Mouse (Mus musculus) lung, postnatal 0 days (tissue): Measurements from ENCODE around the gene Ipo8. TPM values are rescaled to one million over a fixed set of nuclear protein-coding genes. Genes with fewer than 3 reads are reported as not detected.

Source experiments
- ATAC-seq: fragments of 200-750 bp; cut with Nextera tagmentation; 2 replicates; pipeline ENCODE4 v1.8.0; 2017; ENCODE audit warnings: moderate library complexity
- DNase-seq: peaks from one replicate; pipeline ENCODE4 v3.0.0-alpha.2; 2016; ENCODE audit warnings: low spot score
- H3K27ac ChIP-seq: fragments of 300-500 bp; sonication (generic); 2 replicates; pipeline ENCODE4 v1.5.1; 2014; ENCODE audit warnings: antibody characterized with exemption, mild to moderate bottlenecking, low read length, mixed read lengths
- H3K27me3 ChIP-seq: fragments of 300-500 bp; sonication (generic); replicated peaks from 2 replicates; pipeline ENCODE4 v1.6.1; 2014; ENCODE audit warnings: low read length, mixed read lengths; ENCODE audit not compliant: insufficient read depth
- H3K36me3 ChIP-seq: fragments of 300-500 bp; sonication (generic); 2 replicates; pipeline ENCODE4 v1.6.1; 2014; ENCODE audit warnings: low read length, mixed read lengths; ENCODE audit not compliant: insufficient read depth
- H3K4me1 ChIP-seq: fragments of 300-500 bp; sonication (generic); 2 replicates; pipeline ENCODE4 v1.6.1; 2014; ENCODE audit warnings: antibody characterized with exemption, low read depth, low read length, mixed read lengths; ENCODE audit not compliant: insufficient read depth
- H3K4me2 ChIP-seq: fragments of 300-500 bp; sonication (generic); replicated peaks from 2 replicates; pipeline ENCODE4 v1.6.1; 2014; ENCODE audit warnings: low read depth, mild to moderate bottlenecking, low read length, moderate library complexity, mixed read lengths
- H3K4me3 ChIP-seq: fragments of 300-500 bp; sonication (generic); 2 replicates; pipeline ENCODE4 v1.5.1; 2014; ENCODE audit warnings: low read depth, low read length
- H3K9ac ChIP-seq: fragments of 300-500 bp; sonication (generic); replicated peaks from 2 replicates; pipeline ENCODE4 v1.6.1; 2014; ENCODE audit warnings: low read depth, mild to moderate bottlenecking
- H3K9me3 ChIP-seq: fragments of 300-500 bp; sonication (generic); 2 replicates; pipeline ENCODE4 v1.6.1; 2016; ENCODE audit warnings: low read length, mixed read lengths
- CTCF ChIP-seq: IDR thresholded peaks from 2 replicates; pipeline ENCODE4 v1.5.1; 2016; ENCODE audit warnings: antibody characterized with exemption, mild to moderate bottlenecking
- EP300 ChIP-seq: IDR thresholded peaks from 2 replicates; pipeline ENCODE4 v1.6.1; 2016; ENCODE audit warnings: antibody characterized with exemption, mild to moderate bottlenecking, control low read depth
- WGBS: fragments of 180-500 bp; shearing (Covaris S2); extraction: QIAGEN DNeasy Blood & Tissue Kit; methylation state at CpG from one replicate; pipeline ENCODE4 v1.1.7; 2014; 5-methylcytosine and 5-hydroxymethylcytosine counted together
- polyA plus RNA-seq: library from polyadenylated mRNA; unstranded; fragments of >200 nt; fragmentation: Nextera tagmentation; extraction: Ambion mirVana; gene quantifications from 2 replicates; pipeline ENCODE4 v1.2.1, GENCODE M21; 2015

Ipo8 gene
- polyA plus RNA-seq, 1 experiment from 2014 or later = 11.9 TPM

DNA sequence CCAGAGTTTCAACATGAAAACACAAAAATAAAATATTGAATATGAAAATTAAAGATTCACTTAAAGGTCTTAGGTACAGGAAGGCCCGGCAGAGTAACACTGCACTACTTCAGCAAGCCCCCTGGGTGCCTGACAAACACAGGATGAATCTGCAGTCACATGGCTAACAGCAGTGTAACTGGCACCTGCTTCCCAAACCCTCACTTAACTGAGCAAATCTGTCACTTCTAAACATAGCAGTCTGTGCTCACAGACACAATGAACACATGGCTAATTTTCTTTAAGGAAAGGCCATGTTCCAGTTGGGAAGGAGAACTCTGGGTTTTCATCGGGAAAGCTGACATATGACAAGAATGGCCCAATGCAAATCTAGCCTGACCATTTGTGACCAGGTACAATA, 36.1 kb downstream of the Ipo8 start:
- TF ChIP-seq CTCF = no peak
- TF ChIP-seq EP300 = no peak
- ATAC-seq = no peak

DNA sequence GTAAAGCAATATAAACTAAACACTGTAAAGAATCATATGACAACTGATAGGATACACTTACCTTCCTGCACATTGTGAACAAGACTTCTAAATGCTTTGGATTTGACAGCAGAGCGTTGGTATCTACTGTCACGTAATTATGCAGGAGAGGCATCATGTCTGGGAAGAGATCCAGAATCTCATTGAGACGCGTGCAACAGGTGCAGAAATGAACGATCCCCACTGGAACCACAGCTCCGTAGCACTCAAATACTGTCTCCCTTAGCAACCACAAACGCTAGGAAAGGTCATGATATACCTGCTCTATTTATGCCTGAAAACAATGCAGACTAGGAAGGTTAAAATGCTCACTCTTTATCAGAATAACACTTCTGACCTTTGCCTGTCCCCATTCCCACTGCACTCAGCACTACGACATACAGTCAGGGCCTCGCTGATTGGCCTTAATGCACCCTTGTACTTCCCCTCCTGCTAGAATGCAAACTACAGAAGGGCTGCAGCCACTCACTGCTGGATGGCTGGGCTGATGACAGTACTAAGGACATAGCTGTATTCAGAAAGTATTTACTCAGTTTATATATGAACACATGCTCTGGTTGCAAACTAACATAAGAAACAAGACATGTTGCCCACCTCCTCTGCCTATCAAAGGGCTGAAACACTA, 42.1 kb downstream of the Ipo8 start:
- H3K9me3 ChIP-seq = no peaks in the 10 kb centered on the region
- DNase-seq (no peak), ATAC-seq (no peak)
- 77% methylated on average over 9 of the region's 9 CpGs for WGBS
- no peaks in the 10 kb centered on the region for H3K4me1 ChIP-seq
- H3K27ac ChIP-seq = no peak overlapping the region
- H3K27me3 ChIP-seq = no peaks in the 10 kb centered on the region
- H3K4me3 ChIP-seq = no peak overlapping the region
- no peak overlapping the region for H3K9ac ChIP-seq
- TF ChIP-seq CTCF (no peak), EP300 (no peak)
- 0 out of 2 replicates have a peak, but pooled peaks cover 27% of the 10 kb centered on the region for H3K36me3 ChIP-seq
- no peak overlapping the region for H3K4me2 ChIP-seq

More for the DNA sequence above, 36.1 kb downstream of the Ipo8 start:
- H3K4me2 ChIP-seq = no peak overlapping the region
- no peak for DNase-seq
- H3K27me3 ChIP-seq = no peaks in the 10 kb centered on the region
- no peak overlapping the region for H3K4me3 ChIP-seq
- H3K27ac ChIP-seq = no peak overlapping the region
- 90% methylated on average over 2 of the region's 2 CpGs for WGBS
- H3K9me3 ChIP-seq = no peaks in the 10 kb centered on the region
- no peak overlapping the region for H3K9ac ChIP-seq
- H3K4me1 ChIP-seq = no peaks in the 10 kb centered on the region
- H3K36me3 ChIP-seq = peaks cover 27% of the 10 kb centered on the region

DNA sequence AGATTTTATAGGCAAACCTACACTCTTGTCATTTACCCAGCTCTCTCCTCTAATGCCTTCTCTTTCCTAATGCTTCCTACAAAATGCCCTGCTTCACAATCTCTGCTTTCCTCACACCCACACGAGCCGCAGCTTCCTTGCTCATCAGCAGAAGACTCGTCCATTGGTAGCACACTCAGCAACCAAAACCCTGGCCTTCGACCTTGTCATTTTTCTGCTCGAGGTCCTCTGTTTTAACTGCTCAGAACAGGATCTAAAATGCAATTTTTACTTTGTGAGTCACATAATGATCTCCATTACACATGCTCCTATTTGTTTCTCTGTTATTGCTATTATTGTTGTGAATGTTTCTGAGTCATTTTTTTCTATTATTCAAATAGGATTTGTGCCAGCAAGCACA, 45.1 kb downstream of the Ipo8 start:
- no peak for ATAC-seq
- H3K27me3 ChIP-seq = no peaks in the 10 kb centered on the region
- H3K9ac ChIP-seq = no peak overlapping the region
- no peak overlapping the region for H3K4me3 ChIP-seq
- DNase-seq = no peak
- peaks cover 32% of the 10 kb centered on the region; the same call in 1 of the 2 replicates for H3K36me3 ChIP-seq
- WGBS = 87% methylated on average over 5 of the region's 5 CpGs
- no peak overlapping the region for H3K27ac ChIP-seq
- H3K4me2 ChIP-seq = no peak overlapping the region
- TF ChIP-seq EP300 (no peak), CTCF (no peak)
- H3K4me1 ChIP-seq = no peaks in the 10 kb centered on the region
- no peaks in the 10 kb centered on the region for H3K9me3 ChIP-seq

DNA sequence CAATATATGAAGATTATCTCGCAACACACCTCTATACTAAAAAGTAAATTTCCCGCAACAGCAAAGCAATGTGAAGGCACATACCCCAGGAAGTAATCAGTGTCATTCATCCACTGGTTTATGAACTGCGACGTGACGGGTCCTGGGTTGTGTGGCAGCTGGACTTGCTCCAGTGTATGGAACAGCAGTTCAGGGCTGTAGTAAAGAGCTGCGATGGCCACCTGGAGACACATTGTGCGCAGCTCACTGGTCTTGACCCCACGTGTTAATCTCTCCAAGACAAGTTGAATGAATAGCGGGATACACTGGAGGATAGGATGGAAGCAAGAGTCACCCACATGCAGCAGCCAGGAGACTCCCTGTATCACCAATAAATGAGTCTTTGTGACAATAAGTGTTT, 46.8 kb downstream of the Ipo8 start:
- no peak for DNase-seq
- Histone ChIP-seq H3K36me3 (peaks cover 32% of the 10 kb centered on the region; the same call in 1 of the 2 replicates), H3K4me2 (no peak overlapping the region), H3K4me1 (no peaks in the 10 kb centered on the region), H3K9ac (no peak overlapping the region), H3K27me3 (no peaks in the 10 kb centered on the region), H3K4me3 (no peak overlapping the region), H3K27ac (no peak overlapping the region), H3K9me3 (no peaks in the 10 kb centered on the region)
- no peak for TF ChIP-seq CTCF
- no peak for TF ChIP-seq EP300
- ATAC-seq = no peak
- 84% methylated on average over 9 of the region's 9 CpGs for WGBS

DNA sequence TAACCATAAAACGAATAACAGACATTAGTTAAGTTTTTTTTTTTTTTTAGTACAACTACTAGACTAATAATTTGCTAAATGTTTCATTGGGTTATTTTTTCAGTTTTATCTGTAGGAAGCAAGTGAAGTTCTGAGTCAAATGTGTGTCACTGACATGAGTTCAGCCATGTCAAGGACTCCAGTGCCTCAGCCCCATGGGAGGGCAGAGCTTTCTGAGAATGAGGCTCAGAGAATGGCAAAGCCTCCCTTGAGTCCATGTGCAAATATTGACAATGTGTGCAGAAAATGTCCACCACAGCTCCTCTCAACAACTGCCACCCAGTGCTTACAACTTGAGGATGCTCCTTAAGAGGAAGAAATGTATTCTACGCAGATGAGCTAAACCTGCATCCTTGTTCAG, 55.0 kb downstream of the Ipo8 start:
- no peak for ATAC-seq

DNA sequence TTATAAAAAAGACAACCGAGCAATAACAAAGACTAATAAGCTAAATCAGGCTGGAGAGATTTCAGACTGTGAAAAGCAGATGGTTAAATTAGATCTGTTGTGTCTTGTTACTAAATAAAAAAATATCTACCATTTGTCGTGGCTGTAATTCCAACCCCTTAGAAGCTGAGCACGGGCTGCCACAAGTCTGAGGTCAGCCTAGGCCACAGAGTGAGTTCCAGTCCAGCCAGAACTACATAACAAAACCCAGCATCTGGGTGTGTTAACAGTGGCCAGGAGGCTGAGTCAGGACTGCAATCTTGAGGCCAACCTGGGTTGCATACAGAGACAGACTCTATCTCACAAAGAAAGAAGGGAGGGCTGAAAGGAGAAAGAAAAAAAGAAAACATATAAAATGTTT, 59.8 kb downstream of the Ipo8 start:
- H3K9me3 ChIP-seq = no peaks in the 10 kb centered on the region
- ATAC-seq (no peak), DNase-seq (no peak)
- H3K27ac ChIP-seq = no peak overlapping the region
- H3K9ac ChIP-seq = no peak overlapping the region
- WGBS = 85% methylated on average over 3 of the region's 3 CpGs
- TF ChIP-seq EP300 (no peak), CTCF (no peak)
- H3K4me3 ChIP-seq = no peak overlapping the region
- no peaks in the 10 kb centered on the region for H3K4me1 ChIP-seq
- H3K36me3 ChIP-seq = peaks cover 19% of the 10 kb centered on the region; the same call in 1 of the 2 replicates
- H3K27me3 ChIP-seq = no peaks in the 10 kb centered on the region
- no peak overlapping the region for H3K4me2 ChIP-seq

More for the DNA sequence above, 55.0 kb downstream of the Ipo8 start:
- no peak overlapping the region for H3K4me3 ChIP-seq
- H3K27ac ChIP-seq = no peak overlapping the region
- peaks cover 29% of the 10 kb centered on the region; the same call in 1 of the 2 replicates for H3K36me3 ChIP-seq
- no peaks in the 10 kb centered on the region for H3K27me3 ChIP-seq
- H3K9me3 ChIP-seq = no peaks in the 10 kb centered on the region
- no peak overlapping the region for H3K9ac ChIP-seq
- H3K4me2 ChIP-seq = no peak overlapping the region
- H3K4me1 ChIP-seq = no peaks in the 10 kb centered on the region
- 91% methylated on average over 2 of the region's 2 CpGs for WGBS
- no peak for DNase-seq
- no peak for TF ChIP-seq CTCF
- TF ChIP-seq EP300 = no peak
